Mouse (Mus musculus): ENCODE measurements around the gene Svop.

Svop gene

DNA sequence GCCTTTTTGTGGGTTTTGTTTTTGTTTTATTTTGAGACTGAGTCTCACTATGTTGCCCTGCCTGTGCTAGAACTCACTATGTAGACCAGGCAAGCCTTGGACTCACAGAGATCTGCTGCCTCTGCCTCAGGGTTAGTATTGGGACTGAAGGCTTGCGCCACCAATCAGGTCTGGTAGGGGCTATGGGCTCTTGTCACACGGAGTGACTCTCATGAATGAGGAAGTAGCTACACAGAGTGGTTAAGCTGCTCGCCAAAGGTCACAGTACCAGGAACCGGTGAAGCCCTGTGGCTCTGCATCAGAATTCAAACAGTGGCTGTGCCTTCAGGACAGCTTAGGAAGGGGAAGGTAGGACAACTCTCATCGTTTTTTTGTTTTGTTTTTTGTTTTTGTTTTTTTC is 92.0 kb downstream of the Svop start:
- no peak for DNase-seq (ENCODE audit: low read depth, low spot score)

DNA sequence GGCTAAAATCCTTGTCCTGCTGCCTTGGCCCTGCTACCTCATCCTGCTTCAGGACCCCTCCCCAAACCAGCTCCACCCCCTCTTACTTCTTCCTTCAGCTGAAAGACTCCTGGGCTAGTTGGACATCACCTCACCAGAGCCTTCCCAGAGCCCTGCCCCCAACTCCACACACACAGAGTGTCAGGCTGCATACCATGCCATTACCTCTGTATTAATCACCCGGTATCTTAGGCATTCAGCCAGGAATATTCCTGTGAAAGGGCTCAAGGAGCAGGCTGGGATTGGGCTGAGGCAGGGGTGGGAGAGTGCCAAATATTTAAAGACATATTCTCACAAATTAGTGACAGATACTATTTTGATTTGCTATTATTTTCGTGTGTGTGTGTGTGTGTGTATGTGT is 94.9 kb downstream of the Svop start:
- no peak for DNase-seq (ENCODE audit: low read depth, low spot score)

DNA sequence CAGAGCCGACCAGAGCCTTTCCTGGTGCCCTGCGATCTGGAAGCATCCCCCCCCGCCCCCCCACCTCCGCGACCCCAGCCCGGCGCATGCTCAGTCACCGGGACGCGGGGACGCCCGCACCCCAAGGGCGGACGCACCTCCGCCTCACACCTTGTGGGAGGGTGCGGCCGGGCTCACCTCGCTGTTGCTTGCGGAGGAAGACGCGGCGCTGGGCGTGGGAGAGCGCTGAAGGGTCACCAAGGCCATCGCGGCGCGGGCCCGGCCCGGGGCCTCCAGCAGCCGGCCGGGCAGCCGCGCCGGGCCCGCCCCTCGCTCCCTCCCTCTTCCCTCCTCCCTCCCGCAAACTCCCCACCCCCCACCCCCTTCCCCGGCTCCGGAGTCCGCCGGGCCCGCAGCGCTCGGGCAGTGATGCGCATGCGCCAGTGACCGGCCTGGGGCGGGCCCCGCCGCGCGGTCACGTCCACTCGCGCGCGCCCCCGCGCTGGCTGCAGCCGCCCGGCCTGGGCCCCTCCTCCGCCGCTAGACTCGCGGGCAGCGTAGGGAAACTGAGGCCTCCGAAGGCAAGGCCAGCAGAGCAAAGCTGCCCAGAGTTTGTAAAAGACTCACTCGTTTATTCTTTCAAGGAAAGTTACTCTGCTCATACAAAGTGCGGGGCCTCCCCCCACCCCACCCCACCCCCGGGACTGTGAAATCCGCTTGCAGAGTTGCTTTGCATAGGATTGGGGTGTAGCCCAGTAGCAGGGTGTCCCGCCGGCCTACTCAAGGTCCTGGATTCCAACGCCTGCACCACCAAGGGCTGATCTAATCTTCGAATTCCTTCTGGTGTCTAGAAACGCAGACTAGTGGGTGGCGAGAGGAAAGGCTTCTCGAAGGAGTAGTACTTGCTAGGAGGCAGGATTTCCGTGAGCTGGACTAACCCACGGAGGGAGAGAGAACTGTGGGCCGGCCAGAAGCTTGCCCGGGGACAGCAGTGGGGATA is 97.6 kb downstream of the Svop start, which contains the start of gene Ssh1:
Gene Ssh1, minus strand, starts transcription at position 408 of the 979 bp plus-strand sequence.
- DNase-seq (ENCODE audit: low read depth, low spot score) = peak; percentile 85

DNA sequence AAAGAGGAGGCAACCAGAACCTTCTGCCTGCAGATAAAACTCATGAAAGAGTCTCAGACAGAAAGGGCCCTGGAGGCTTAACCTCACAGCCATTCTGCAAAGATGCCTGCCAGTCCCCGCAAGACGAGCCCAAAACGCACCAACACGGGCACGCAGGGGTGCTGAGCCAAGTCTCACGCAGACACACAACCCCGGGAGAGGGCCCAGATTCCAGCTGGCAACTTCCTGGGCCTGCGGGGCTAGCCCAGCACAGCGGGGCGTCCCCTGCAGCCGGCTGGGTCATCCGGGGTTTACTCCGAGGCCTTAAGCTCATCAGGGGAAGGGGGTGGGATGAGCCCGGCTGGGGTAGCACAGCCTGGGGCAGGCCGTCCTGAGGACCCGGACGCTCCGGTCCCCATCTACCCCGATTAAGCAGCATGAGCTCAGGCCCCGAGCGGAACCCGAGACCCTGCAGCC is 98.3 kb downstream of the Svop start:
- DNase-seq (ENCODE audit: low read depth, low spot score) = peak; percentile 53

DNA sequence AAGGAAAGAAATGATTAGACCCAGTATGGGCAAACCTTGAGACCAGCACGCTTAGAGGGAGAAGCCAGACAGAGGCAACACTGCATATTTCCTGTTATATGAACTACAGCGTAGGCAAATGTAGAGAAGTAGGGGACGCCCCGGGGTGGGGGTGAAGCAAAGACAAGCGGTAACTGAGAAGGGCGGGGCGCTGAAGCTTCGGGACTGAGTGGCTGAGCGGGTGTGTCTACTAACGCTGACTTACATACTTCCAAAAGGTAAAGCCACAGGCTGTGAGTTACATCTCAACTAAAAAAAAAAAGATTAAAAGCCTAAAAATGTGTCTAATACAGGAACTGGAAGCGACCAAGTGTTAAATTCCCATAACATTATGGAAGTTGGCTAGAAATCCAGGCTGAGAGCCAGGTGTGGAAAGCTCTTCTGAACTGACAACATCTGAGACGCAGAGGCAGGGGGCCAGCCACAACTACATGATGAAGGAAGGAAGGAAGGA is 99.0 kb downstream of the Svop start:
- DNase-seq (ENCODE audit: low read depth, low spot score) = no peak

DNA sequence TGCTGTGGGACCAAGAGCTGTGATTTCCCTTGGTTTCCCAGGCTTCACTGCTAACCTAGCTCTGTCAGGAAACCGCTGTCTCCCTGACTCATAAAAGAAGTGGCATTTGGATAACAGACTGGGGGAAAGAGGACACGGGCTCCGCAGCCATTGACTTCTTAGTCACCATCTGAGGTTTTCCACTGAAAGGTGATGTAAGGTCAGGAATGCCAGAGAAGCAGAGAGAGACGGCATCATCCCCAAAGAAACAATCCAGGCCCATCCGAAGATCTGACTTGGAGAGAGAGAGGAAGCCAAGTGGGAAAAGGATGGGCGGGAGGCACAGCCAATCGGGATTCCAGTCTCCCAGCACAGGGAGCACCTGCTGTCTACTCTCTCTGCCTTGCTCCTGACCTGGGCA is 100.2 kb downstream of the Svop start:
- DNase-seq (ENCODE audit: low read depth, low spot score) = no peak

DNA sequence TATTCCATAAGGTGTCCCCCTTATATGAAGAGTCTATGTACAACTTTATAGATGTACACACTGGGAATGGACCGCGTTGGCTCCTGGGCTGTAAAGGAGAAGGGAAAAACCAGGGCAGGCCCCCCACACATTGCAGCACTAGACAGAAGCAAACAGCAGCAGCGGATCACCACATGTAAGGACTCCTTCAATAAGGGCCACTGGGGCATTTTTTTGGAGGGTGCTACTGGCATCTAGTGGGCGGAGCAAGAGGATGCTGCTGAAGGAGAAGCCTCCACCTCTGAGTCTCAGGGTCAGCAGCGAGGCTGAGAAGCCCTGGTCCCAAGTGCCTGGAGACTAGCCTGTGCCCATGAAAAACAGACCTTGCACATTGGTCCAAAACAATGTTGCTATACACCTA is 100.8 kb downstream of the Svop start:
- no peak for DNase-seq (ENCODE audit: low read depth, low spot score)

DNA sequence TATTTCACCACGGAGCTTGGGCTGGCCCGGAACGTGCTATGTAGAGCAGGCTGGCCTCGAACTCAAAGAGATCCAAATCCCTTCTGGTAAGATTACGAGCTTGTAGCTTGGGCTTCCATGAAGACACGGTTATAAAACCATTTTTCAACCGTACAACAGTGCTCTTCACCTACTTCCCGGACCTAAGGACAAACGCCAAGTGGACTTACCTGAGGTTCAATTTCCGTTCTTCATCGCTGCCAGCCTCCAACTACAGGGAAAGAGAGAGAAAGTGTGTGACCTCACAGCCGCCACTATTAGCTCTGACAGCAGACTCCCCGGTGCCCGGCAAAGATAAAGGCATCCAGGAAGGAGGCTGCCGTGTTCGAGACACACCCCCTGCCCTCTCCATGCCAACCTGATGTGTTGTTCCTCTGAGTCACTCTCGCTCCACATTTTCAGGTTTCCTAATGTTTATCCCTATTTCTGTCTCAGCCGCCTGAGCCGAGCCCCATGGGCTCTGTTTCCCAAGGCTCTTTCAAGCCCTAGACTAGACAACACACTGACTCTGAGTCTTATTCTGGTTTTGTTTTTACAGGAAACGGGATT is 101.8 kb downstream of the Svop start:
- DNase-seq (ENCODE audit: low read depth, low spot score) = no peak

DNA sequence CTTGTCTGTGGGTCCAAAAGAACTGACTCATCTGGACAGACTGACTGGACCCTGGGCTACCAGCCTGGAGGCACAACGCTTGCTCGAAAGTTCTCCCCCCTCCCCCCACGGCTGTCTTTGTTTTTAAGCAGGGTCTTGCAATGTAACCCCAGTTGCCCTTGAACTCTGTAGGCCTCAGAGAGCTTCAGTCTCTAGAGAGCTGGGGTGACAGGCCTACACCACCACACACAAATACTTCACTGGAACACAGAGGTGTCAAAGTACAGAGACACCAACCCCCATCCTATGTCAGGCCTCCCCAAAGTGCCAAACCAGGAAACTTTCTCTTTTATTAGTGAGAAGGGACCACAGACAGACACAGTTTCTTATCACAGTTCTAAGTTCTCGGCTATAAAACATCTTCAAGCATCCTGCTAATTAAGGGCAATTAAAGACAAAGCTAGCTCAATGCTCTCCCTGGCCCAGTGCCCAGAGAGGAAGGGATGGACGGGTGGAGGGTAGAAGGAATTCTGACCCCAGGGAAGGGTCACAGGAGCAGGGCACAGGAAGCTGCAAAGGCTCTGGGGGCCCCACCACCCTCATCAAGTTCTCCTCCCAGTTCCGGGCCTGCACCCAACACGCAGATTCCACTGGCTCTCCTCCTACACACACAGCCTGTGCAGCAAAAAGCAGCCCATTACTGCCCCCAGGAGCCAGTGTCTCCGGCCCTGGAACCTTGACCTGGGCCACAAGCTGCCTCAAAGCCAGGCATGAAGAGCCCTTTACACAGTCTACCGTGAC is 105.0 kb downstream of the Svop start:
- DNase-seq (ENCODE audit: low read depth, low spot score) = no peak

DNA sequence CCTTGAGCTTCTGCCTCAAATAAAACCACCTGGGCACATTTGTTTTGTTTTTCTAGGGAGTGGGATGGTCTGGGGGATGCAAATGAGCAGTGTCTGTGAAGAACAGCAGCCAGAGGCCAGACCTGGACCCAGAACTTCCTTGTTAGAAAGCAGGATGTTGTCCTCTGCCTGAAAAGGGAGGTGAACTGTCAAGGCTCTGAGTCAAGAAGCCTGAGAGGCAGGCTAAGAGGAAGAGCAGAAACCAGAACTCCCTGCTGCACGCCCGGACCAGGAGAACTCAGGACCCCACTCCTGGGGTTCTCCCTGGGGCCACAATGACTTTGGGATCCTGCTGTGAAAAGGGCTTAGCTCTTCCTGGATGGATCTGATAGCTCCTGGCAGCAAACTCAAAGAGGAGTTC is 105.6 kb downstream of the Svop start:
- no peak for DNase-seq (ENCODE audit: low read depth, low spot score)

DNA sequence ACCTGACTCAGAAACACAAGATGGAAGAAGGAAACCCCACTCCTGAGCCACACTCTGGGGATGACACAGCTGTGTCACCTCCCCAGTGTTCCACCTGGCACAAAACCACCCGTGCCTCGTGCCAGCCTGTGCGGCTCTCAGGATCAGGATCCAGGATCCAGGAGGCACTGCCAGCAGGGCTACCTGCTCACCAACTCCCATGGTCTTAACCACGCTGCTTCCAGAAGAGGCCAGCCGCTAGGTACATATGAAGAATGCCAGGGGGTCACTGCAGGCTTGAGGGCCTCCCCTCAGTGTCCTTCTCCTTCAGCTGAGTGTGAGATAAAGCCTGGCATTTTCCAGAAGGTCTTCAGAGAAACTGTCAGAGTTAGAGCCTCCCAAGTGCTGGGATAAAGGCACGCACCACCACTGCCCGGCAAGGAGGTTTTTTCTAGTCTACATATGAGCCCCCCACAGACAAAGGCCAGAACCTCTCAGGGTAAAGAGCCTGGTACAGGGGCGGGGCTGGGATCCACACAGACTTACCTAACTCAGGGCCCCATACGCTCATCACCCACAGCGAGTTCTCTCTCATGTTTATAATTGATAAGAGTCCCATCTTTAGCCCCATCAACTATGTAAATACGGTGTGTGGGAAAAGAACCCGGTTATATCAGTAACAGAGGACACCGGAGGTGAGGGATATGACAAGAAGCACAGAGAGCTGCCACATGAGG is 107.2 kb downstream of the Svop start:
- DNase-seq (ENCODE audit: low read depth, low spot score) = no peak

DNA sequence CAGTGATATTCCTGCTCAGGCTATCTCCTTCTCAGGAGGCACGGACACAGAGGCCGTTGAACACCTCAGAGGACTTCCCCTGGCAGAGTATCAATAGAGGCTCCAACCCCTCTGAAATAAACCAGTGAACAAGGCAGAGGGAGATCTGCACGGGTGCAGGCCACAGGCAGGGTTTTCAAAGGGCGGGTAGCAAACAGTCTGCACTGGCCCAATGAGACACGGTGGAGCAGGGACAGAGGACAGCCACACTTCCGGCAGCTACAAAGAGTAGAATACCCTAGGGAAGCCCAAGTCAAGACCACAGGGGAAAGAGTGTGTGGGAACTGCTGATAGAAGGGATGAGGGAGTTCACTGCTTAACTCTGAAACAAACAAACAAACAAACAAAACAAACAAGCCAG is 107.8 kb downstream of the Svop start:
- DNase-seq (ENCODE audit: low read depth, low spot score) = no peak

DNA sequence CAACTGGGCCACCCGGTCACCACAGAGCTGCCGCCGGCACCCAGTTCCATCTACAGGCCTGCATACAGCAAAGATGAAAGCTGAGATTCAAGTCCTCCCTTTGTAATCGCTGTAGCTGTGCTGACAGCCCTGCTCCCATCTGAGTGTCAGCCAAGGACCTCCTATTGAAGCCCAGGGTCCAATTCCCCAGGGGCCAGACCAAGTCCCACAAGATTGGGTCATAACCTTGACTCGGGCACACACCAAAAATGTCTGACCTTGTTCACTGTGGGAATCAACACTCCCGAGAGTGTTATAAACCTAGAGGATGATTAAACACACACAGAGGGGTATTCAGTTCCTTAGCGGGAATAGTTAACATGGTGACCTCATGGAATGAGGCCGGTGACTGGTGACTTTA is 109.5 kb downstream of the Svop start:
- DNase-seq (ENCODE audit: low read depth, low spot score) = no peak

DNA sequence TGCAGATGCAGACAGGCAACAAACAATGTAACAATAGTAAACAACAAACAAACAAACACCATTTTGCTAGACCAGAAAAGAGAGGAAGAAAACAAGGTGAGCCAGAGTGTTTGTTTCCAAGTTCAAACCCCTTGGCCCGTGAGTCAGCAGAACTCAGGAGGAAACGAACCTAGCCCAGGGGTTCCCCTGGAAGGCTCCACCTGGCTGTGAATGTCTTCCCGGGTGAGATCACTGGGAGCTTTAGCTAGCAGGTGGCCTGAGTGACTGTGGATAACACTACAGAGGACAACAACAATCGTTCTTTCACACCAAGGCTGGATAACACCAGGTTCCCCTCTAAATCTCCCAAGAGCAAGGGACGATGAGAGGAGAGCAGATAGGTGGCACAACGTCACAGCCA is 110.2 kb downstream of the Svop start:
- DNase-seq (ENCODE audit: low read depth, low spot score) = no peak

DNA sequence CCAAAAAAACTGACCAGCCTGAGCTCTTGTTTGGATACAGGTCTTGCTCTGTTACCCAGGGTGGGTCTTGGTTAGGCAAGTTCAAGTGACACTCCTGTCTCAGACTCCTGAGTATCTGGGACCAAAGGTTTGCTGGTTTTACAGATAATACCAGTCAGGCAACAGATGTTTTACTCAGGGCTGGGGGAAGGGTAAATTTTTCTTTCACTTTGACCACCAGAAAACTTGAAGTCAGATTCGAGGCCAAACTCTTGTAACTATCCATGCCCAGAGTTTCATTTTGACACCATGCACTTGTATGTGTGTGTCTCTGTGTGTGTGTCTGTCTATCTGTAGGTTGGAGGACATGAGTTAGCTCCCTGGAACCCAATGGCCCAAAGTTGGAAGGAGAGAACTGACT is 110.9 kb downstream of the Svop start:
- no peak for DNase-seq (ENCODE audit: low read depth, low spot score)

DNA sequence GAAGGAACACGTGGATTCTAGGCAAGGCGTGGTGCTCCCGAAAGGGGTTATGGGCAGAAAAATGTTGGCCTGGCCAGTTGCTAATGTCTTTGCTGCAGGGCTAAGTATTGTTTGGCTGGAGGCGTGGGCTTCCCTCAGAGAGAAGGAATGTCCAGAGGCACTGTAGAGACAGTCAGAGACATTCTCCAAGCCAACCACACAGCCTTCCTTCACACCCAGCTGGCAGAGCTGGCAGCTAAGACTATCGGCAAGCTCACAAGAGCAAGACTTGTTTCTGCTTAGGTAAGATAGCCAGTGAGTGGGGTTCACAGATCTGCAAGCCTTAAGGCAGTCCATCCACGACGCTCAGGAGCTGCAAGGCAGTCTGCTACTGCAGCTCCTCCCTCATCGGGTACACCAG is 114.1 kb downstream of the Svop start:
- no peak for DNase-seq (ENCODE audit: low read depth, low spot score)

All from retina, adult 2 months (tissue).